Mouse (Mus musculus): ENCODE measurements around the gene Gm20737. TPM values are rescaled to one million over a fixed set of nuclear protein-coding genes. Genes with fewer than 3 reads are reported as not detected.
"Not testable (repeated sequence)": the region's sequence is repeated elsewhere in the genome, so short reads cannot be mapped to it uniquely, and the experiment has no call there.

Gene Gm20737
- polyA plus RNA-seq (2012; ENCODE audit: insufficient read depth, insufficient read length, missing spikeins), result not detected in 2 replicates

DNA sequence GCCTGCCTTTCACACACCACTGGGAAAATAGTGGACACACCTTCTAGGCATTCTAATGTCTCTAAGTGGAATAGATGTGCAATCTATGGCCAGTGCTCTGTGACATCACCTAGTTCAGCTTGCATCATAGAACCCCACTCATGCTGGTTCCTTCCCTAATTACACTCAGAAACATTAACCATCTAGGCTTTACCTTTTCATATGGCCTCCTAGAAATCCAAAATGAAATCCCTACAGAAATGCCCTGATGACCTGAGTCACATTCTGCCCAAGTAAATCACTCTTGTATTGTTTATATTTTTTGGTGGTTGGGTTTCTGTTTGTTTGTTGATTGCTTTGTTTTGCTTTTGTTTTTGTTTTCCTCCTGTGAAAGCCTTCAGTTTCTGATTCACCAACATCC lies at the start of gene Gm20737:
Gene Gm20737, minus strand, starts transcription at position 101 of the 400 bp plus-strand sequence.
- H3K27ac ChIP-seq (ENCODE audit: insufficient read depth, low read depth, low read length); H3K4me3 ChIP-seq (ENCODE audit: insufficient read depth, low read length); H3K4me1 ChIP-seq (ENCODE audit: control insufficient read depth, insufficient read depth, low read length): not testable (repeated sequence)

DNA sequence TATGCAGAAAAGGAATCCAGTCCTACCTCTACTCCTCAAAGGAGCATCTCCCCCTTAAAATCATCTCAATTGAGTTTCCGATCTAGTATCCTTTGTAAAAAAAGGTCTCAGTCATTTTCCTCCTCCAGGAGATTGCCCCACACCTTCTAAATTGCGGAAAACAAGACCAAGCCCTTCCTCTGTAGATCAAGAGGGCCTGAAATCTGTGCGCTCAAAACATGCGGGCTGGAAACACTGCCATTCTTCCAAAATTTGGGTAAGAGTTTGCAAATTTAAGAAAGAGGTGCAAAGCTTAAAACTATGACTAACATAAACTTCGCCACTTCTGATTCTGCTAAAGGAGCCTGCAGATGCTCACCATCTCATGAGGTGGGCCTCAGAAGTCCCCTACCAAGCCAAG lies 17.3 kb upstream of the Gm20737 start, which contains the start of gene Gm21775:
Gene Gm21775, plus strand, starts transcription at position 301 of the 400 bp plus-strand sequence.
- not testable (repeated sequence) for H3K4me1 ChIP-seq (ENCODE audit: control insufficient read depth, insufficient read depth, low read length); H3K27ac ChIP-seq (ENCODE audit: insufficient read depth, low read depth, low read length); H3K4me3 ChIP-seq (ENCODE audit: insufficient read depth, low read length)

Other genes with a start within 250 kb of the Gm20737 start
- not detected in 2 replicates for gene Gm20834, start 211.5 kb downstream of the Gm20737 start, polyA plus RNA-seq (2012; ENCODE audit: insufficient read depth, insufficient read length, missing spikeins)
- not detected in 2 replicates for gene Gm28510, start 123.3 kb downstream of the Gm20737 start, polyA plus RNA-seq (2012; ENCODE audit: insufficient read depth, insufficient read length, missing spikeins)
- not detected in 2 replicates for gene Gm21775, start 17.4 kb upstream of the Gm20737 start, polyA plus RNA-seq (2012; ENCODE audit: insufficient read depth, insufficient read length, missing spikeins)
- gene Gm21900, start 80.3 kb upstream of the Gm20737 start, polyA plus RNA-seq (2012; ENCODE audit: insufficient read depth, insufficient read length, missing spikeins), result not detected in 2 replicates
- gene Gm20777, start 216.4 kb upstream of the Gm20737 start, polyA plus RNA-seq (2012; ENCODE audit: insufficient read depth, insufficient read length, missing spikeins), result not detected in 2 replicates